Comparison of ENCODE assay signal across 30 mouse cellular contexts in the genomic region with DNA sequence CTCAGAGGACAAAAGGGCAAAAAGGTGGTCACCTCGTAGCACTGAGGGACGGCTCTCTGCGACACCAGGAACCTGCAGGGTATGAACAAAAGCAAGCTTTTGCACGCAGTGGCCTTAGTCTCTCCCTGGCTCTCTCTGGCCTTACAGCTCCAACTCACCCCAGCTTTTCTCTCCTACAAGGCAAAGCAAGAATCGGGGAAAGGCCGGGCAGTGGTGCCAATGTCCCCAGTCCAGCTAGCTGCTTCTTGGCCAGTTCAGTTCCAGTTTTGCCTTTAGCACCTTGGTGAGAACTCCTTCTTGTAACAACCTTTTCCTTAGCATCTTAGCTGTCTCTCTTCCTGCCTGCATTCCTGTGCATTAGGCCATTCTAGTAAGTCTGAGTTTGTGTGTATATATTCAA. TPM values are rescaled to one million over a fixed set of nuclear protein-coding genes. Genes with fewer than 3 reads are reported as not detected.
"Had no signal": no experiment of that assay in that cellular context is flagged by ENCODE, and none has a peak within 500 bp of the region (broad histone marks: within the 10 kb centered on the region; RNA-seq: fewer than 3 reads in every experiment).

No protein-coding gene starts in this region.

- ATAC-seq: forebrain, embryonic 13.5 days; forebrain, embryonic 14.5 days; forebrain, embryonic 15.5 days; forebrain, embryonic 16.5 days; forebrain, postnatal 0 days had no signal

- H3K9ac ChIP-seq: embryonic facial prominence, embryonic 12.5 days; embryonic facial prominence, embryonic 13.5 days; embryonic facial prominence, embryonic 15.5 days; forebrain, embryonic 12.5 days; forebrain, embryonic 13.5 days; forebrain, embryonic 15.5 days; forebrain, postnatal 0 days had no signal

- DNase-seq: cerebellum, adult 2 months; cerebellum, adult 8-10 months; cerebellum, adult 9-10 months; cerebellum, adult 9-11 months; cerebellum, postnatal 10 days; cerebellum, postnatal 14 days; cerebellum, postnatal 25 days; cerebellum, postnatal 36 days; embryo, embryonic 11 days; forebrain, postnatal 0 days; gastrocnemius, adult 2 months; gastrocnemius, postnatal 10 days; gastrocnemius, postnatal 14 days; gastrocnemius, postnatal 25 days; gastrocnemius, postnatal 36 days; heart, adult 2 months had no signal

- H3K4me3 ChIP-seq: embryonic facial prominence, embryonic 10.5 days; embryonic facial prominence, embryonic 12.5 days; embryonic facial prominence, embryonic 13.5 days; embryonic facial prominence, embryonic 15.5 days; erythroblast, embryonic 14.5 days; forebrain, embryonic 10.5 days; forebrain, embryonic 12.5 days; forebrain, embryonic 13.5 days; forebrain, embryonic 15.5 days; gastrocnemius, adult 2 months; heart, adult 2 months had no signal

- H3K4me2 ChIP-seq: embryonic facial prominence, embryonic 12.5 days; embryonic facial prominence, embryonic 13.5 days; embryonic facial prominence, embryonic 15.5 days; forebrain, embryonic 12.5 days; forebrain, embryonic 13.5 days; forebrain, embryonic 15.5 days had no signal

- H3K9me3 ChIP-seq: embryonic facial prominence, embryonic 10.5 days; embryonic facial prominence, embryonic 12.5 days; embryonic facial prominence, embryonic 13.5 days; embryonic facial prominence, embryonic 15.5 days; forebrain, embryonic 10.5 days; forebrain, embryonic 12.5 days; forebrain, embryonic 13.5 days; forebrain, embryonic 15.5 days had no signal

- H3K27me3 ChIP-seq: embryonic facial prominence, embryonic 12.5 days; embryonic facial prominence, embryonic 13.5 days; embryonic facial prominence, embryonic 15.5 days; forebrain, embryonic 12.5 days; forebrain, embryonic 13.5 days; forebrain, embryonic 15.5 days had no signal

- H3K4me1 ChIP-seq: embryonic facial prominence, embryonic 12.5 days; embryonic facial prominence, embryonic 15.5 days; forebrain, embryonic 10.5 days; forebrain, embryonic 13.5 days; forebrain, embryonic 15.5 days had no signal

- H3K27ac ChIP-seq: embryonic facial prominence, embryonic 10.5 days; embryonic facial prominence, embryonic 12.5 days; embryonic facial prominence, embryonic 13.5 days; embryonic facial prominence, embryonic 15.5 days; forebrain, embryonic 10.5 days; forebrain, embryonic 12.5 days; forebrain, embryonic 13.5 days; forebrain, embryonic 15.5 days; gastrocnemius, adult 2 months; heart, adult 2 months had no signal

RNA-seq across cellular contexts. Expression of gene Rhoc, which starts 13.3 kb away (rescaled TPM):
- total RNA-seq: granulocyte monocyte progenitor cell, adult 5-6 weeks had no signal

RNA-seq across cellular contexts. Expression of gene Fam19a3, which starts 19.8 kb away (rescaled TPM):
- total RNA-seq: common myeloid progenitor, adult 5-6 weeks; granulocyte monocyte progenitor cell, adult 5-6 weeks had no signal
- polyA plus RNA-seq: embryonic facial prominence, embryonic 11.5 days; erythroblast, embryonic 14.5 days; forebrain, embryonic 10.5 days had no signal

RNA-seq across cellular contexts. Expression of gene Ppm1j, which starts 20.6 kb away (rescaled TPM):
- total RNA-seq: granulocyte monocyte progenitor cell, adult 5-6 weeks had no signal
- polyA plus RNA-seq: erythroblast, embryonic 14.5 days had no signal
